Mouse (Mus musculus) embryonic stem cell, embryonic (primary cell): ENCODE results near the gene Bnc2.

Experiments used
- CTCF ChIA-PET, 4 experiments: fragments of 300-600 bp in 2 of 4; fragments of 350-600 bp in 2 of 4; sonication (Branson Sonifier 250); formaldehyde crosslinking; loops; one replicate each; lab custom pipeline; 2022; ENCODE audit warnings: inconsistent platforms in 2 of 4; lab: Charles Lee
- POLR2A ChIA-PET, 4 experiments: fragments of 300-600 bp in 2 of 4; fragments of 350-600 bp in 2 of 4; sonication (Branson Sonifier 250); formaldehyde crosslinking; loops; one replicate each; lab custom pipeline; 2022; ENCODE audit warnings: antibody characterized with exemption in 4 of 4, inconsistent platforms in 1 of 4; lab: Charles Lee

Bnc2 gene

DNA sequence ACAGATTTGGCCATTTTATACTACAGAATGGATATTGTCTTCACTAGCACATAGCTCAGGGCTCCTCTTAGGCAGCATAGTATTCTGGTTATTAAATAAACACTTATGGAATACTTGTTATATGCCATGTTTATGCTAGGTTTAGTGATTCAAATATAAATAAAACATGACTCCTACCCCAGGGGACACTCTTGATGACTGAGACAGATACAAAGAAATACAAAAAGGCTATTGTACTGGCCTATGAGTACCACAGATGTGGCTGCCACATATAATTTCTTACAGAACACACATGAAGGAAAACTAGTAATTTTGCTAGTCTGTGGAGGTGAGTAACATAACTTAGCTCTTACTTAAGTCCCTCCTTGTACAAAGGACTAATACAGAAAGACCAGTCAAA is 28.5 kb downstream of the Bnc2 start:
- POLR2A ChIA-PET: interaction anchor here in 1 of 4 experiments (0.6 kb wide), 1 partner anchor 366 kb away, joined by 3 read pairs; no protein-coding TSS in a partner anchor
- CTCF ChIA-PET: no interaction called here

DNA sequence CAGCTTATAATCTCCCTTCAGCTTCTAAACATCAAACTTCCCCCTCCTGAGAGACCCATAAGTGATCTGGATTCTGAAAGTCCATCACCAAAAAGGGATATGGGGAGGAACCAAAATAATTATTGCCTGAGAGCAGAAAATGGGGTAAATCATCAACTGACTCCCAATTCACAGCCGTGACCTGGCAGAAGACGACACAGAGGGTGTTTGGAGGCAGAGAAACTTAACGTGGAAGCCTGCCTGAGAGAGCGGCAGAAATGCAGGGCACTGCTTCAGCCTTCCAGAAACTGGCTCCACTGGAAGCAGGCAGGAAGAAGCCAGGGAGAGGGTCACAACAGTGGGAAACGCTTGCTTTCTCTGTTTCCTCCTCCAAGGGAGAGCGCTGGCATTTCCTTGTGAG is 35.9 kb downstream of the Bnc2 start:
- CTCF ChIA-PET: no interaction called here
- POLR2A ChIA-PET: interaction anchor here in 1 of 4 experiments (1.0 kb wide), 1 partner anchor 9 kb away, joined by 3 read pairs; no protein-coding TSS in a partner anchor

DNA sequence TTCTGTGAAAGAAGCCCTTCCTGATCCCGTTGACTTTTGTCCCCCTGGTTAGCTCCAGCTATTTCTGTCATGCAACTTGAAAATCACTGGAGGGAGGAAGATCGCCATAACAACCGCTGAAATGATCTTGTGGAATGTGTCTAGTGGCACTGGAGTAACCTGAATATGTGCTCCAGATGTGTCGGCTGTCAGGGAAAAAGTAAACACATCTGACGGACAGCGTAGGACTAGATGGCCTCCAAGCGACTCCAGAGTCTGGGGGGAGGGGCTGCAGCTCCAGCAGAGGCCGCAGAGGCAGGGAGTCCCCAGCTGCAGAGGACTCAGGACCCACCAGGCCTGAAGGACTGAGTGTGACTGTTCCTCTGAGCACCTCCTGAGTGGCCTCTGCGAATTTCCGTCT is 37.4 kb downstream of the Bnc2 start:
- POLR2A ChIA-PET: interaction anchor here in 1 of 4 experiments (0.8 to 1.2 kb wide), 3 partner anchors 13 to 72 kb away, joined by 3 to 4 read pairs (median 3); no protein-coding TSS in a partner anchor
- CTCF ChIA-PET: no interaction called here

DNA sequence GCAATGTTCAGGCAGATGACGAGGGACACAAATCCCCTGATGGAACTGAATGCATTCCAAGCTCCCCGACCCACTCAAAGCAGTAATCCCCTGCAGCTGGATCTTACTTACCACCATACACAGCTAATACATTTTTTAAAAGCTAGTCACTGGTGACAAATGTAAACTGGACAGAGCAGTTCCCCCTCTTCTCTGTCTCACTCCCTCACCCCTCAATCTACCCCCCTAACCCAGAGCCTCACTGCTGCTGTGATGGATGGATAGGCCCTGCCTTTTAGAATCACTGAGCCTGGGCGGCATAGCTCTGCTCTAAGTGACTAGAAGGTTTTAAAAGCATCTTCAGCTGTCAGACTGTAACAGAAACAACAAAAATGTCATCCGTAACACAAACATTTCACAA is 40.3 kb downstream of the Bnc2 start:
- ChIA-PET POLR2A (interaction anchor here in 2 of 4 experiments (0.7 to 2.1 kb wide), 6 partner anchors 10 to 75 kb away, joined by 3 to 5 read pairs (median 4); no protein-coding TSS in a partner anchor), CTCF (no interaction called here)

DNA sequence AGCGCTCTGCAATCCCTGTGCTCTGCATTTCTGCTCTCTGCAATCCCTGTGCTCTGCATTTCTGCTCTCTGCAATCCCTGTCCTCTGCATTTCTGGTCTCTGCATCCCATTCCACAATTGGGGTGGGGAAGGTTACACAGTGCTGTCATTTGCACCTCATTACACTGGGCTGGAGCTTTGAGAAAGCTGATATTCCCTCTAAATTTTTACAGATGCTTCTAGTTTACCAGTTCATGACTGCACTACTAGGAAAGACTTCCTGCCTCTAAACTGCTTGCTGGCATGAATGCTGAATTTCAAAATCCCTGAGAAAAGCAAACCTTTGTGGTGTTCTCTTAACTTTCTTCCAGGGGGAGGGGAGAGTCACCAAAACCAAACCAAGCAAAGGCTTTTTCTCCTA is 41.1 kb downstream of the Bnc2 start:
- ChIA-PET POLR2A (interaction anchor here in 1 of 4 experiments (1.2 to 2.1 kb wide), 3 partner anchors 9 to 13 kb away, joined by 3 to 5 read pairs (median 5); no protein-coding TSS in a partner anchor), CTCF (interaction anchor here in 1 of 4 experiments (0.7 kb wide), 1 partner anchor 1500 kb away, joined by 3 read pairs; no protein-coding TSS in a partner anchor)

DNA sequence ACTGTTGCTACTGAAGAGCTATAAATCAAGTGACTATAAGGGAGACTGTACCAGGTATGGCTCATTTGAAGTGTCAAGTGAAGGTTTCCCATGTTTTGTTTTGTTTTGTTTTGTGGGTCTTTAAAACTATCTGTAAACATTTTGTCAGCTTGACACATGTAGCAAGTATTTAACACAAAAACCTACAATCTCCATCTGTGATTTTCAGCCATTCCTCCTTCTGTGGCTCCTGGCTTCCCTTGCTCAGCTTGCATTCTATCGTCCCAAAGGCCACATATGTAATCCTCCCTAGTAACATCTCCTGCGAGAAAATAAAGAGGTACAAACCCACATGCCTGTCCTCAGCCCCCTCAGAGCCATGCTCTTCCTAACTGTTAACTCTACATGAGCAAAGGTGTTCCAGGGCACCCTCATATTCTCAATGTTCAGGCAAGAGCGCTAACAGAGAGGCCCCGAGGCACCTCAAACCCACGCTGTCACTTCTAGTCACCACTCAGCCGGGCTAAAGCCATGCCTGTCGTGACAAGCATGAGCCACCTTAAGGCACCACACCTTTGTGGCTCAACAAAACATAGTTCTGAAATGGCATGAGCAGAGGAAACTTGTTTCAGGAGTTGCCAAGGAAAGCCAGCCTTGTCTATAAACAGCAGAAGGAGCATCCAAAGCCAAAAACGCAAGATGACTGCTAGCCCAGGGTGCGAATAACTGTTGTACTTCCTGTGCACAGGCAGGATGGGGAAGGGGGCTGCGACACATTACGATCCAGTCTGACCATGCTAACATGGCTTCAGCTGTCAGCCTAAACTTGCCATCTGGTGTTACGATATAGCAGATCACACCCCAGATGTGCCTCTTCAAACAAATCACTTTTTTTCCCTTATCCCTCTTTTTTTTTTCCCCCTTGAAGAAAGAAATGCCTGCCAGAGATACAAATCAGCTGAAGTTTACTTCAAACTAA is 42.0 kb downstream of the Bnc2 start:
- CTCF ChIA-PET: interaction anchor here in 1 of 4 experiments (0.7 kb wide), 1 partner anchor 1501 kb away, joined by 3 read pairs; no protein-coding TSS in a partner anchor
- POLR2A ChIA-PET: interaction anchor here in 1 of 4 experiments (0.6 to 1.2 kb wide), 3 partner anchors 11 to 43 kb away, joined by 3 to 6 read pairs (median 3); no protein-coding TSS in a partner anchor

DNA sequence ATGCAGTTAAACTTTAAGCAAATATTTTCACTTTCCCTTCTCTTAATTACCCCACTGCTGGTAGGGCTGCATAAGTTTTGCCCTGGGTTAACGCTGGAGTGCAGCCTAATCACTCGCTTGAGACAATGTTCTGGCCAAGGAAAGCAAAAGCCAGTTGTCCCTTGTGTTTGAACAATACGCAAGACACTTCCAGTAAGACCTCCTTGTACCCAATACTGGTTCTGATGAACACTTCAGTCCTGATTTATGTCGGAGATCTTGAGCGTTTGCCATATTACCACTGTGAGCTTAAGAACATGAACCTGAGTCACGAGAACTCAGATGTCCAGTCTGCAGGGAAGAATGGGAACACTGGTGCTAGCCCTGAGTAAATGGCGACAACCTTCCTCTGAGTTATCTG is 47.5 kb downstream of the Bnc2 start:
- POLR2A ChIA-PET: interaction anchor here in 1 of 4 experiments (1.5 kb wide), 1 partner anchor 8 kb away, joined by 4 read pairs; no protein-coding TSS in a partner anchor
- CTCF ChIA-PET: no interaction called here

DNA sequence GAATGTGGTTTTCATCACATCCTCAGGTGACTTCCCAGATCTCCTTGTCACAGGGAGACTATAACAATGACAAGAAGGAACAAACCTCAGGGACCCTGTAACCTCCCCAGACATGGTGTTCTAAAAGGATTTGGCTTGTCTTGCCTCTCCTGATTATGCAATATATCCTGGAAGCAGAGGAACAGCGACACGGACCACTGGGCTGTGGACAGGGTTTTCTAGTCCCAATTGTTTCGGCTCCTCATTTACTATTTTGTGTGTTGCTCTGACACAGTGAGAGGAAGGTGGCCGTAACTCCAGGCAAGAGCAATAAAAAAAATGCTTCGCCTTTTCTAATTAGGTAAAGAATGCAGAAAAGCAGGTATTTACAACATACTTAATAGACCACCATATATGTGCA is 51.8 kb downstream of the Bnc2 start:
- ChIA-PET CTCF (no interaction called here), POLR2A (interaction anchor here in 1 of 4 experiments (1.0 to 1.2 kb wide), 2 partner anchors 15 to 39 kb away, joined by 3 to 4 read pairs; no protein-coding TSS in a partner anchor)

DNA sequence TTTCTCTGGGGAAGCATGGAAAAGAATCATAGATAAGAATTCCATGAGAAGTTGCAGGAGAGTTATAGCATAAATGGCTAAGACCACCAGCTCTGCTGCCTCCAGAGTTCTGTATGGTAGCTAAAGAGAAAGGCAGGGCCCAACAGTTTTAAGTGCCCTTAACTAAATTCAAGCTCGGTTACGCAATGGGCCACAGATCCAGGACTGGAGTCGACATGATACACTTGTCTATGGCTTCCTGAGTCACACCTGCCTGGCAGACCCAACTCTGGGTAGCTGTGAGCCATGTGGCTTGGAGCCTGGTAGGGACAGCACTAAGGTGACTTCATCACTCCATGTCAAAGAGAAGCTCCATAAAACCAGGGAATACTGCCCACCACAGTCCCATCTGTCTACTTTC is 53.3 kb downstream of the Bnc2 start:
- ChIA-PET POLR2A (interaction anchor here in 1 of 4 experiments (1.2 to 1.3 kb wide), 2 partner anchors 12 to 39 kb away, joined by 3 to 5 read pairs; no protein-coding TSS in a partner anchor), CTCF (no interaction called here)

DNA sequence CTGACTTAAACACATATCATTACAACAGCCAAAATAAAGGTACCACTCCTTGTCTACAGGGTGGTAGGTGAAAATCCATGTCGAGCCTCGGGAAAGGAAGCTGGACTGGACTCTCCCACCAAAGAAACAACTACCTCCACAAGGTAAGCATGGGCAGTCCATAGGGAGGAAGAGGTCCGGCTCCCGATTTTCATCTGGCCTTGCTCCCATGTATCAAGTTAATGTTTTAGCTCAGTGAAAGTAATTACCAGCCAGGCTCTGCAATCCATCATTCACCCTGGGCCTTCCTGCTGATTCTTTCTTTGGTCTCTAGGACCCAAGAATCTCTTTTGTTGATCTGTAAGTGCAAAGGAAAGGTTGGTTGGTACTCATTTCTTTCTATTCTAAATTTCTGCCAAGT is 65.2 kb downstream of the Bnc2 start:
- POLR2A ChIA-PET: interaction anchor here in 1 of 4 experiments (1.5 kb wide), 1 partner anchor 10 kb away, joined by 3 read pairs; no protein-coding TSS in a partner anchor
- CTCF ChIA-PET: no interaction called here

DNA sequence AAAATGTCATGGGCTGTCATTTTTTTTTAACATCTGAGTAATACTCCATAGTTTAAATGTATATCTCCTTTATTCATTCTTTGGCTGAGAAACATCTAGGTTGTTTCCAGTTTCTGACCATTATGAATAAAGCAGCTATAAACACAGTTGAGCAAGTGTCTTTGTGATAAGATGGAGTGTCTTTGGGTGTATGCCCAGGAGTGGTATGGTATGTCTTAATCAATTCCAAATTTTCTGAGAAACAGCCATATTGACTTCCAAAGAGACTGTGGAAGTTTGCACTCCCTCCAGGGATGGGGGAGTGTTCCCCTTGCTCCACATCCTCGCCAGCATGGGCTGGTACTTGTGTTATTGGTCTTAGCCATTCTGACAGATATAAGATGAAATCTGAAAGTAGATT is 70.6 kb downstream of the Bnc2 start:
- CTCF ChIA-PET: no interaction called here
- POLR2A ChIA-PET: no interaction called here

DNA sequence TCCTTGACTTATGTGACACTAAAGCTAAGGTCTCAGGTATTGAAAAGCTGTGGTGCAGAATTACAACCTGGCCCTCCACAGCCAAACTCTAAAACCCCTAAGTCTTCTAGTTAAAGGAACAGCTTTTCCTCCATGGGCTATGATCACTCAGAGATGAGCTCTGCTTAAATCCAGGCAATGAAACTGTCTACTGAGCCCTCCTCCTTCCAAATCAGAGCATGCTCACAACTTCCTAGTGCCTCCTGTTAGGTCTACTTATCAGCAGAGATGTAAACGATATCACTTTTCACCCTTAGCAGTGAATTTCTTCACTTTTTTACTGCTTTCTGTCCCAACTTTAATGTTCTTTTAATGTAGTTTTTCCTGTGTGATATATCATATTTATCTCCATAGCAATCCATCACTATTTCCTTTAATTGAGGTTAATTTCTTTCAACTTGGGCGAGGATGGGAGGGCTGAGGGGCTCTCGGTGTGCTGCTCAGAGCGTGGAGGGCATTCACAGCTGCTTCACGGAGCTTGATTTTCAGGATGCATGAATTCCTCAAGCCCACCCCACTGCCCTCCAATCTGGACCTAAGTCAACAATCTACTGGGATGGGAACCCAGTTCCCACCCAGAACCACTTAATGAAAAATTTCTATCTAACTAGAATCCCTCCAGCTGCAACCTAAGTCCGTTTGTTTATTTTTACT is 94.7 kb downstream of the Bnc2 start:
- POLR2A ChIA-PET: no interaction called here
- CTCF ChIA-PET: interaction anchor here in 1 of 4 experiments (0.6 kb wide), 1 partner anchor 123 kb away, joined by 3 read pairs; no protein-coding TSS in a partner anchor

DNA sequence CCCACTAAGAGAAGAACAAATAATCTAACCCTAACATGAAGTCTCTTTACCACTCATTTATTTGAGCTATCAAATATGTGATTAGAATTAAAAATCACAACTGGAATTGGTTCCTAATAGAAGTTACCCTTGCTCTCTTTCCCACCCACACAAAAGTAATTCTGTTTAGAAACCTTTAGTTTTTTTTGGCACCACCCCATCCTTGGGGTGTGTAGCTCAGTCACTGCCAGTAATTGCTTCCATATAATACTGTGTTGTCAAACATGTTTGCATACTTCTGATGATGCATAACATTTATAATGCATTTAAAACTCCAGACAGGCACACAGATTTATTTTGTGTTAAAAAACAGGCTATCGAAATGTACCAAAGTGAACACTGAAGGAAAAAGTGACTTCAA is 96.8 kb downstream of the Bnc2 start:
- CTCF ChIA-PET: no interaction called here
- POLR2A ChIA-PET: no interaction called here

DNA sequence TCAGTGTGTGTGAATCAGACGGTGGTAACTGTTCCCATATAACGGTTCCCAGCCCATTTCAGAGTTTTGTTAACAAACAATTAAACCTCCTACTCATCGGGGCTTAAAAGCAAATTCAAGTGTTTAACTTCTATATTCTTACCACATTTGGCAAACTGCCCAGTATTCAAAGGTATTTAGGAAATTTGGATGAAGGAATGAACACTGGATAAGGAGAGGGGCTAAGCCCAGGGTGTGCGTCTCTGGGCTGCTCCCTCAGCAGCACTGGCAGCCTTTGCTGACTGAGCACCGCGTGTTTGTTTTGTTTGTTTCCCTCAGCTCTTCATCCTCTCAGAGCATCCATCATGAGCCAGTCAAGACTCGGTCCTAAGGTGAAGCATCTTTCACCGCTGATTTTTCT is 109.0 kb downstream of the Bnc2 start:
- POLR2A ChIA-PET: interaction anchor here in 1 of 4 experiments (0.6 kb wide), 1 partner anchor 10 kb away, joined by 4 read pairs; no protein-coding TSS in a partner anchor
- CTCF ChIA-PET: no interaction called here

DNA sequence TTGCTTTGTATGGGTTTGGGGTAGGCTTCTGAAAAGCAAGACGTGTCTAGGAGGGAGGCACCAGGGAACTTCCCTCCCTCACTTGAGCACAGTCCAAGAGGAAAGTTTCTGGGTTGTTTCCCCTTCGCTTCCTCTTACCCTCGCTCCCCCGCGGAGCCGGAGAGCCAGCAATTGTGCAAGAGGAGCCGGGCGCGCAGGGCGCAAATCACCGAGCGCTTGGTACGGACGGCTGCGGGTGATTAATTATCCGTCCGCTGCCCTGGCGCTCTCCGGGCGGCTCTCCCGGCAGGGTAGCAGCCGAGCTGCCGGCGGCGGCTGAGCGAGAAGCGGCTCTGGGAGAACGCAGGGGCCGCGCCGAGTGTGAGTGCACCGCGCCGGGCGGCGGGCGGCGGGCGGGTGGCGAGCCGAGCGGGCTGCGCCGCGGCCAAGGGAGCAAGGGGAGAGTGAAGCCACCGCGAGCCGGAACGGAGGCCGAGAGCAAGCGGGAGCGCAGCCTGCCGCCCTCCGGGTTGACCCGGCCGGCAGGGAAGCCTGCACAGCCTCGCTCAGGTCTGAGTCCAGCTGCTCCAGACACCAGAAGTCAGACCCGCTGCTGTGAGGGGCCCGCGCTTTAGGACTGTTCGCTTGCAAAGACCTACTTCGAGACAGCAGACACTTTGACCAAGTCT is 129.7 kb downstream of the Bnc2 start:
- POLR2A ChIA-PET: interaction anchor here in 1 of 4 experiments (0.6 kb wide), 1 partner anchor 52 kb away, joined by 4 read pairs; no protein-coding TSS in a partner anchor
- CTCF ChIA-PET: no interaction called here

DNA sequence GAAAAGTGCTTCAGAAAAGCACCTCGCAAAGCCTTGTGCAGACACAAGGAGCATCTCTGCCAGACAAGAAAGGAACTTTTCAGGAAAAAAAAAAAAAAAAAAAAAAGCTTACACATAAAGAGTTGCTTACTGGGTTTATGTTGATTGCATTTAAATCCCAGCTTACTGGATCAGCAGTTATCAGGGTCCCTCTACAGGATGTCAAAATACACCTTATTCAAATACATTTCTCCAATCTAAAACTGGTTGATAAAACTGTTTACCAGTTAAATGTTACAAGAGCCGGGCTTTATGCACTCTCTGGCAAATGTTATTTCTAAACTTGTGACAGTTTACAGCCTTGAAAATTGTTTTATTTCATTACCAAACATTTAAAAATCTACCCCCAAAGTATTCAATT is 130.4 kb downstream of the Bnc2 start:
- POLR2A ChIA-PET: interaction anchor here in 1 of 4 experiments (0.6 kb wide), 1 partner anchor 51 kb away, joined by 4 read pairs; no protein-coding TSS in a partner anchor
- CTCF ChIA-PET: no interaction called here

DNA sequence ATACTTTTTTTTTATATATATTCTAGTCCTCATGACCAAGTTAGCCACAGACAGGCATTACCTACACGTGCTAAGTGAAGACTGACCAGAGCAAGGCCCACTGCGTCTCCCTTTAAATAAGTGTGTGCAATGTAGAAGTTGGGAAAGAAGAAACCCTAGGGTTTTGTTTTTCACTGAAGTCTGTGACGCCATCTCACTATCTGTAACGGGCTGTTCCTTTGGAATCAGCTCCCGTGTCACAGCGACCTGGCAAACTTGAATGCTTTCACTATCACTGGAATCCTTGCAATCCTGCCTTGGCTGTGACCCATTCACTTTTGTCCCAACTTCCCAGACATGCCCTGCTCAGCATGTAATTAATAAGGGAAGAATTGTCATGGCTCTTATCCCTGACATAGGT is 134.5 kb downstream of the Bnc2 start:
- ChIA-PET POLR2A (no interaction called here), CTCF (interaction anchor here in 1 of 4 experiments (0.6 kb wide), 1 partner anchor 51 kb away, joined by 3 read pairs; no protein-coding TSS in a partner anchor)

DNA sequence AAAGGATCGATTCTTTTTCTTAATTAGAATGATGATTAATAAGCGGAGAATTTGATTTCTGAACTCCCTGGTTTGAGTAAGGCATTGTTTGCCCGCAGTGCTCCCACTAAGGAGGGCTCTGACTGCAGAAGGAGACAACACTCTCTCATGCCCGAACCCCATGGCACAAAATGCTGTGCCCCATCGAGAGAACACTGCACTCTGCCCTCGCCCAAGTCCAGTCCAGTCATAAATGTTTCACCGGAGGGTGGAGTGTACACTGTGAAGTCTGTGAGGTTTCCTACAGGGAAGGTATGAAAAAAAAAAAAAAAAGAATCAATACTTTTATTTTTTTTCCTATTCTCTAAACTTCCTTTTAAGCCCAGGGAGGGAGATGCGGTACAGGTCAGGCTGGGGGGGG is 135.7 kb downstream of the Bnc2 start:
- CTCF ChIA-PET: no interaction called here
- POLR2A ChIA-PET: no interaction called here
